Mouse (Mus musculus) heart, embryonic 10.5 days (tissue): ENCODE measurements around the gene Sult1b1. TPM values are rescaled to one million over a fixed set of nuclear protein-coding genes. Genes with fewer than 3 reads are reported as not detected.
"Not testable (repeated sequence)": the region's sequence is repeated elsewhere in the genome, so short reads cannot be mapped to it uniquely, and the experiment has no call there.

Source experiments
- DNase-seq: peaks from one replicate; pipeline ENCODE4 v3.0.0-alpha.2; 2017; ENCODE audit warnings: low spot score
- H3K27ac ChIP-seq: fragments of 300-500 bp; sonication (generic); 2 replicates; pipeline ENCODE4 v1.5.1; 2016; ENCODE audit warnings: mild to moderate bottlenecking
- H3K27me3 ChIP-seq: fragments of 300-500 bp; sonication (generic); 2 replicates; pipeline ENCODE4 v1.6.1; 2016; ENCODE audit warnings: mild to moderate bottlenecking; ENCODE audit not compliant: poor library complexity, insufficient read depth, severe bottlenecking
- H3K36me3 ChIP-seq: fragments of 300-500 bp; sonication (generic); 2 replicates; pipeline ENCODE4 v1.6.1; 2016; ENCODE audit warnings: mild to moderate bottlenecking, moderate library complexity
- H3K4me1 ChIP-seq: fragments of 300-500 bp; sonication (generic); 2 replicates; pipeline ENCODE4 v1.6.1; 2016; ENCODE audit warnings: mild to moderate bottlenecking
- H3K4me3 ChIP-seq: fragments of 300-500 bp; sonication (generic); 2 replicates; pipeline ENCODE4 v1.5.1; 2016; ENCODE audit warnings: mild to moderate bottlenecking, moderate library complexity
- H3K9me3 ChIP-seq: fragments of 300-500 bp; sonication (generic); 2 replicates; pipeline ENCODE4 v1.6.1; 2016; ENCODE audit warnings: mild to moderate bottlenecking, moderate library complexity
- WGBS: fragments of 180-500 bp; shearing (Covaris S2); methylation state at CpG from one replicate; pipeline ENCODE4 v1.1.7; 2016; 5-methylcytosine and 5-hydroxymethylcytosine counted together
- polyA plus RNA-seq: library from polyadenylated mRNA; unstranded; fragments of >200 nt; fragmentation: Nextera tagmentation; extraction: Ambion mirVana; gene quantifications from 2 replicates; pipeline ENCODE4 v1.2.1, GENCODE M21; 2016

The Sult1b1 gene
- polyA plus RNA-seq, result 0.18 TPM in 1 of 2 replicates, not detected in the other

DNA sequence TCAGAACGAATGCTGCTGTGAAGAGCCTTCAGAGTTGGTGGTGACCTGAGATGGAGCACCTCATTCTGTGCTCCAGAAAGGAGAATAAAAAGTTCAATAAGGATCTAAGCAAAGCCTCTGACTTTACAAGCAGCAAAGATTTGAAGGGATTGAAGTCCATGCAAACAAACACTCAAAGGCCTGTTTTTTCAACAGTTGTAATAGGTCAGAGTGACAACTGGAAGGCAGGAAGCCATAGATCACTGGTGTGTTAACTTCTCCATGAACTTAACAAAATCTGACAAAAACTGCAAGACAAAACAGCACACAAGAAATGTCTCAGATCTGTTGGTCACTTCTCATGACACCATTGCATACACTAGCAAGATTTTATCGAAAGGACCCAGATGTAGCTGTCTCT lies at the start of gene Sult1b1:
Gene Sult1b1, minus strand, starts transcription at position 85 of the 400 bp plus-strand sequence.
- Histone ChIP-seq H3K36me3 (no peaks in the 10 kb centered on the region), H3K4me3 (no peak within 1 kb of the TSS), H3K4me1 (no peaks in the 10 kb centered on the region), H3K9me3 (no peaks in the 10 kb centered on the region), H3K27me3 (no peaks in the 10 kb centered on the region), H3K27ac (no peak within 1 kb of the TSS)
- DNase-seq, result no peak
- 93% methylated on average over 2 of the region's 2 CpGs for WGBS

DNA sequence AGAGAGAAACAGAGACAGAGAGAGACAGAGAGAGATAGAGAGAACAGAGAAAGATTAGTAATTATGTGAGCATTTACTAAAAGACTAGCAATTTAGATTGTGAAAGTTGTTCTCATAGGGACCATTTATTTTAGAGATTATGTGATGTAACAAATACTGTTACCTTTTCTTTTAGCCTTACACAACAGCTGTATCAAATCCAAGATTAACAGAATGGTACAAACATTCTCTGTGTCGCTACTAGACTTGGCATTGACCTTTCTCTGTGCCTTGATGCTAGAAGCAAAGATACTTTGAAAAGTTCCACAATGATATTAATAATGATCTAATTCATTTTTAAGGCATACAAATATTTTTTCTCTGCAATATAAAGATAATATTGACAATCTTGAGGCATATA lies 42.4 kb upstream of the Sult1b1 start:
- Histone ChIP-seq H3K27ac (no peak overlapping the region), H3K27me3 (no peaks in the 10 kb centered on the region), H3K9me3 (no peaks in the 10 kb centered on the region), H3K4me3 (no peak overlapping the region), H3K4me1 (no peaks in the 10 kb centered on the region), H3K36me3 (no peaks in the 10 kb centered on the region)
- 76% methylated on average over 1 of the region's 1 CpGs for WGBS
- DNase-seq, result no peak

DNA sequence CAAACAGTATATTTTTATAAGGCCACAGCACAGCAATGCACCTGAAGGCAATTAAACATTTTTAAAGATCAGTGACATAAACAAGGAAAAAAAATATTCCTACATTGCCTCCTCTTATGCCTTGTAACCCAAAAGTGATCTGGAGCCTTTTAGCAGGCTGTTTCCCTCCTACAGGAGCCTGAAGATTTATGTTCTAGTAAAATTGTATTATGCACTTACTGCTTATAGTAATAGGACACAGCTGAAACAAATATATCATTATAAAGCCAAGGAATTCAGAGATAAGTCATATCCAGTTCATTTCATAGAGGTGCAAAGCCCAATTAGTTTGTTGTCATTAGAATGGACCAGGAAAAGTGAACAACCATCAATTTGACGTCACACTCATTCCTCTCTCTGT lies 36.2 kb upstream of the Sult1b1 start:
- H3K27ac ChIP-seq, result no peak overlapping the region
- H3K36me3 ChIP-seq, result no peaks in the 10 kb centered on the region
- no peaks in the 10 kb centered on the region for H3K27me3 ChIP-seq
- 71% methylated on average over 1 of the region's 1 CpGs for WGBS
- DNase-seq, result no peak
- no peaks in the 10 kb centered on the region for H3K9me3 ChIP-seq
- no peak overlapping the region for H3K4me3 ChIP-seq
- no peaks in the 10 kb centered on the region for H3K4me1 ChIP-seq

DNA sequence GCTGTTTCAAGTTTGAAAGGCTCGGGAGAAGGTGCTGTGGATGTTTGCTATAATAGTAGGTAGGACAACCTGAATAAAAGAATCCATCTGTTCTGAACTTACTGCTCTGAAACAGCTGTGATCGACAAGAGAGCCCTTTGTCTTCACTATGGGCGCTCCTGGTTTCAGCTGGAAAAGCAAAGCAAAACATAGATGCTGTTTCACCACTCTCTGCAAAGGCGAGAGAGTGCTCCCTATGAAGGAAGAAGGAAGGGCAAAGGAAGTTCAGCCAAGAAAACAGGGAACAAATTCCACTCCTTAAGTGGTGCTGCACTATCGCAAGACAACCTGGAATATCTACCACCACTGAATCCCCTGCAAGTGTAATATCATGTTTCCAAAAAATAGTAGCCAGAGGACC lies 35.5 kb upstream of the Sult1b1 start:
- H3K4me3 ChIP-seq, result no peak overlapping the region
- no peaks in the 10 kb centered on the region for H3K4me1 ChIP-seq
- 61% methylated on average over 5 of the region's 5 CpGs for WGBS

DNA sequence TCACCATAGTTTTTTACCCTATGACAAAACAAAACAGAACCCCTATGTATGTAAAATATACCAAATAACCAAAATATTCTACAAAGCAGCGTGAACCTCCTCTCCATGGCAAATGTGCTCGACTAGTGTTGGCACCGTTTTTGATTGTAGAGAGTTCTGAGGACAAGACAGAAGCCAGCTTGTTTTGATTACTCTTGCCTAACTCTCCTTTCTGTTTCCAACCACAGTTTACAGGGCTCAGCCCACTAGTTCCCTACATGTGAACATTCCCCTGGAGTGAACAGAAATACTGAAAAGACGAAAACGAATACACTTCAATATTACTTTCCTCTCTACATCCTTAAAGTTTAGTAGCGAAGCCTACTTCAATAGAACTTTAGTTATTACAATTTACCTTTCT lies 34.8 kb upstream of the Sult1b1 start:
- WGBS, result 83% methylated on average over 6 of the region's 6 CpGs

More for the DNA sequence above, 35.5 kb upstream of the Sult1b1 start:
- no peak overlapping the region for H3K27ac ChIP-seq
- DNase-seq, result no peak
- no peaks in the 10 kb centered on the region for H3K9me3 ChIP-seq
- H3K27me3 ChIP-seq, result no peaks in the 10 kb centered on the region
- H3K36me3 ChIP-seq, result no peaks in the 10 kb centered on the region

DNA sequence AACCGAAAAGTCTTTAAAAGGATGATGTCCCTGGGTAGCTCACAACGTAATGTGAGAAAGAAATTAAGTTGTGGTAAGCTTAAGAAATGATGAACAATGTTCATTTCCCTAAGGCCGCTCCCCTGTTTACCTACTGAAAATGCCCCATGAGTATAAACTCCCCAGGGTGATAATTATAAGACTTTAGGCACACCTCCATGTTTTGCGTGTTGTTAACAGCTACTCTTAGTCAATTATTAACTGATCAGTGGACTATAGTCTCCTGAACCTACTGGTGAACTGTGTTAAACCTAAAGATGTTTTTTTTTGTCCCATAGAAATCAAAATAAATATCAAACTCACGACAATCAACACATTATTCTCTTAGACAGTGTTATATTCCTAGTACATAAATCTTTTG lies 30.9 kb upstream of the Sult1b1 start, which contains the start of gene Sult1d1:
Gene Sult1d1, minus strand, starts transcription at position 183 of the 400 bp plus-strand sequence.
- WGBS, result 77% methylated on average over 5 of the region's 5 CpGs
- DNase-seq, result no peak
- no peak within 1 kb of the TSS for H3K27ac ChIP-seq
- no peaks in the 10 kb centered on the region for H3K9me3 ChIP-seq
- no peak within 1 kb of the TSS for H3K4me3 ChIP-seq
- H3K27me3 ChIP-seq, result no peaks in the 10 kb centered on the region
- H3K4me1 ChIP-seq, result no peaks in the 10 kb centered on the region
- H3K36me3 ChIP-seq, result no peaks in the 10 kb centered on the region

More for the DNA sequence above, 34.8 kb upstream of the Sult1b1 start:
- Histone ChIP-seq H3K4me1 (no peaks in the 10 kb centered on the region), H3K27me3 (no peaks in the 10 kb centered on the region), H3K27ac (no peak overlapping the region), H3K36me3 (no peaks in the 10 kb centered on the region), H3K4me3 (no peak overlapping the region), H3K9me3 (no peaks in the 10 kb centered on the region)
- no peak for DNase-seq

DNA sequence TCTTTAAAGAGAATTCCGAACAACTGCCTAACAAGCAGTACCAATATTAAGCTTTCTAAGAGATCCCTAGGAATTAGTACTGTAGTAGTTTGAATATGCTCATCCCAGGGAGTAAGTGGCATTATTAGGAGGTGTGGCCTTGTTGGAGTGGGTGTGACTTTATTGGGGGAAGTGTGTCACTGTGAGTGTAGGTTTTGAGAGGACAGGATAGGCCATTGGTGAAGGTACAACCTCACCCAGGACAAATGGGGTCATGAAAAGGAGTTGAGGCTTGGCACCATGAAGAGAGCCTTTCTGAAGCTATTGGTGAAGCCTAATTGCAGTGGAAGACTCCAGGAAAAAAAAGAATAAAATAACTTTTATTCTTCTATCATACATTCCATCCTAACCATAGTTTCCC lies 29.3 kb upstream of the Sult1b1 start:
- H3K9me3 ChIP-seq, result no peaks in the 10 kb centered on the region
- no peaks in the 10 kb centered on the region for H3K4me1 ChIP-seq
- H3K27ac ChIP-seq, result no peak overlapping the region
- WGBS, result 75% methylated on average over 1 of the region's 1 CpGs
- H3K27me3 ChIP-seq, result no peaks in the 10 kb centered on the region
- no peak for DNase-seq
- no peaks in the 10 kb centered on the region for H3K36me3 ChIP-seq
- no peak overlapping the region for H3K4me3 ChIP-seq

DNA sequence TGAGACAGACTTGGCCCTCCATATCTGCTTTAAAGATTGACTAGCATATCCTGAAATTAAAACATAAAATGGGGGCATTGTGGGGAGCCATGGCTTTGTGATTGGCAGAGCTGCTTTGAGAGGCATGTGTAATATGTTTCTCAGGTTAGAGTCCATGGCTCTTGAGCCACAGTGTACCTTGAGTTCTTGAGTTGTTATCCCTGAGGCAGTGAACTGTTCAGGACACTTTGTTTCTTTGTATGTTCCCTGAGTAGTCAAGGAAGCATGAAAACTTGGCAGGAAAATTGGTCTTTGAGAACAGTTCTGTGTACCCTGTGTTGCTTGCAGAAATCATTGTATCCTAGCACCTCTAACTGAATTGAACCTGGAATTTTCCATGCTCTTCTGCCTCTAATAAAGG lies 25.0 kb upstream of the Sult1b1 start:
- H3K27me3 ChIP-seq, result no peaks in the 10 kb centered on the region
- no peak overlapping the region for H3K4me3 ChIP-seq
- no peaks in the 10 kb centered on the region for H3K4me1 ChIP-seq
- H3K27ac ChIP-seq, result no peak overlapping the region
- DNase-seq, result no peak
- no peaks in the 10 kb centered on the region for H3K36me3 ChIP-seq
- H3K9me3 ChIP-seq, result no peaks in the 10 kb centered on the region

DNA sequence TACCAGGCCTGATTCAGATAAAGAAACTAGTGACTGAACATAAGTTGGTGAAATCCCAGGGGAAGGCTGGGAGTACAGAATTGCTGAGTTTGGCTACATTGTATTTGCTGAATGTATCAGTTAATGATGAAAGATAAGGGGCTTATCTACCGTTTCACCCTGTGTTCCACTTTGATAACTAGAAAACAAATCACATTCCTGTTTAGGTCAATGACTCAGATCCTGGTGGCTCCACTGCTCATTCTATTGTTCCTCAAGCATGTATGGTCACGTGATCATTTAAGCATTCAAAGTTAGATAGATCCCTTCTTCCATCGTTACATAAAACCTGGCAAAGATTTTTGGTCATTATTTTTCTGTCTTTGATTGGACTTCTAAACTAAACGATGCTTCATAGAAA lies 24.5 kb upstream of the Sult1b1 start:
- Histone ChIP-seq H3K4me3 (no peak overlapping the region), H3K4me1 (no peaks in the 10 kb centered on the region), H3K27me3 (no peaks in the 10 kb centered on the region), H3K36me3 (no peaks in the 10 kb centered on the region), H3K9me3 (no peaks in the 10 kb centered on the region), H3K27ac (no peak overlapping the region)
- 64% methylated on average over 4 of the region's 4 CpGs for WGBS
- DNase-seq, result no peak

DNA sequence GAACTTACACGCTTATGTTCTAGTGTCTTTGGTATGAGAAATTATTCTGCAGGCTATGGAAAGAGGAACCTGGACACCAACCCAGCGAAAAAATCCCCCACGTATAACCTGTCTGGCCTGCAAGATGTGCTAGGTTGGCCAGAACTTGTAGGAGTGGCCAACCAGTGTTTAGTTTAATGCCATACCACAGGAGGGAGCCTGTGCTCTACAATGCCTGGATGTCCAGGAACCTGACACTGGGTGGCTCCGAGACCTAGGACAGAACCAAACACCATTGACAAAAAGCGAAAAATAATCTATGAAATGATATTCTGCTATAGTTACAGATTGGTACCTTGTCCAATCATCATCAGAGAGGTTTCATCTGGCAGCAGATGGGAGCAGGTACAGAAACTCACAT lies 22.1 kb upstream of the Sult1b1 start:
- Histone ChIP-seq H3K27me3 (no peaks in the 10 kb centered on the region), H3K4me3 (no peak overlapping the region), H3K4me1 (no peaks in the 10 kb centered on the region), H3K27ac (no peak overlapping the region), H3K9me3 (no peaks in the 10 kb centered on the region), H3K36me3 (no peaks in the 10 kb centered on the region)
- 64% methylated on average over 5 of the region's 5 CpGs for WGBS
- no peak for DNase-seq

DNA sequence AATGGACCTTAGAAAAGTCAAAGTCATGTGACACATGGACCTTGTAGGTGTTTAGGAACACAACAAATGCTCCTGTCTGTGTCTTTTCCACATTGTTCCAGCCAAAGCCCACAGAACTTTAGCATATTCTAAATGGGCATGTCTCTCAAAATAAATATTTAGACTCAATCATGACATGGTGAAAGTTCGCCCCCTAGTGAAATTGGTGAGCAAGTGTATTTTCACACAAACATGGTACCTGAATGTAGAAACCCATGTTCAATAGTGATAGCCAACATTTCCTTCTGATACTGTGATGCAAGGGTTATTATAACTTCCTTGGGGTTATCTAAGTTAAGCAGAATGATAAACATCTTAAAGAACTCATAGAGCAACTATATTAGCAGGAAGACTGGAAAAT lies 12.9 kb upstream of the Sult1b1 start:
- no peaks in the 10 kb centered on the region for H3K36me3 ChIP-seq
- H3K4me3 ChIP-seq, result no peak overlapping the region
- 27% methylated on average over 1 of the region's 1 CpGs for WGBS
- no peaks in the 10 kb centered on the region for H3K4me1 ChIP-seq
- no peak overlapping the region for H3K27ac ChIP-seq
- no peaks in the 10 kb centered on the region for H3K27me3 ChIP-seq
- DNase-seq, result no peak
- no peaks in the 10 kb centered on the region for H3K9me3 ChIP-seq

DNA sequence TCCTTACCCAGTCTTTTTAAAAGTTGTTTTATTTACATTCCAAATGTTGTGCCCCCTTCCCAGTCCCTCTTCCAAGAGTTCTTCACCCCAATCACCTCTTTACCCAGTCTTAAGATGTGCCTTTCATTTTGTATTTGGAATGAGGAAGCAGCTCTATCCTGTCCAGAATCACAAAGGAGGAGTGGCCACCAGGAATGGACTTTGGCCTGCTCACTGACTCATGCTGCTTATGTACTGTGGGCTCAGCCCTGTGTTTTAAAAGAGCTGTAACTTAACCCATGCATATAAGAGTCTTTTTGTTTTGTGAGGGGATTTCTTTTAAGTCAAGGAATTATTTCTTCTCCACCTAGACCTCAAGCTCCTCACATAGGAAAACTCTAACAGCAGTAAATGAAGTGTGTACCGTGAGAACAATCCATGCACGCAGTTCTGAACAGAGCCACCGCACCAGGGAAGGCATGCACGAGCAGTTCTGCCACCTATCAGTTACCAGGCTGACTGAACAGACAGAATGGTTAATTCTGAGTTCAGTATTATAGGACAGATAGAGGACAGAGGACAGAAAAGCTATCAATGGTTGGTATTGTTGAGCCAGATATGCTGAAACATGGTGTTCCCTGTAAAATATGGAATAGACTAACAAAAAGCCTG lies 1.9 kb downstream of the Sult1b1 start:
- H3K36me3 ChIP-seq, result no peaks in the 10 kb centered on the region
- no peaks in the 10 kb centered on the region for H3K27me3 ChIP-seq
- no peak overlapping the region for H3K4me3 ChIP-seq
- H3K4me1 ChIP-seq, result no peaks in the 10 kb centered on the region
- H3K9me3 ChIP-seq, result no peaks in the 10 kb centered on the region
- 81% methylated on average over 4 of the region's 4 CpGs for WGBS
- no peak overlapping the region for H3K27ac ChIP-seq
- DNase-seq, result no peak

DNA sequence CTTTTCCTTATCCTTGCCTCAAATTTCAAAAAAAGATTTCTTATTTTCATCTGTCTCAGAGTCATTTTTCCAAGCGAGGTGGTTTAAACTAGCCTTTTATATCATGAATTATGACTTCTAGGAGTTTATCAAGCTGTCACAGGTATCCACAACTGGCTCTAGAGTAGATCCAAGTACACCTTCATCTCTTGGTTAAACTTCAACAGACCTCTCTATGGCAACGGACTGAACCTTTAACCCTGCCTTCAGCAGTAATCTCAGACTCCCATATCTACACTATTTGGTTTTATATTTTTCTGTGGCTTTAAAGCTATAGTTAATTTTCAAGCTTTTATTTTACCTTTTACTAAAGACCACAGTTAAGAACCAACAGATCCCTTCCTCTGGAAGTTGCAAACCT lies 5.7 kb downstream of the Sult1b1 start:
- no peak overlapping the region for H3K4me3 ChIP-seq
- H3K9me3 ChIP-seq, result no peaks in the 10 kb centered on the region
- H3K36me3 ChIP-seq, result no peaks in the 10 kb centered on the region
- 60% methylated on average over 2 of the region's 2 CpGs for WGBS
- H3K27me3 ChIP-seq, result no peaks in the 10 kb centered on the region
- no peaks in the 10 kb centered on the region for H3K4me1 ChIP-seq
- no peak overlapping the region for H3K27ac ChIP-seq
- no peak for DNase-seq

DNA sequence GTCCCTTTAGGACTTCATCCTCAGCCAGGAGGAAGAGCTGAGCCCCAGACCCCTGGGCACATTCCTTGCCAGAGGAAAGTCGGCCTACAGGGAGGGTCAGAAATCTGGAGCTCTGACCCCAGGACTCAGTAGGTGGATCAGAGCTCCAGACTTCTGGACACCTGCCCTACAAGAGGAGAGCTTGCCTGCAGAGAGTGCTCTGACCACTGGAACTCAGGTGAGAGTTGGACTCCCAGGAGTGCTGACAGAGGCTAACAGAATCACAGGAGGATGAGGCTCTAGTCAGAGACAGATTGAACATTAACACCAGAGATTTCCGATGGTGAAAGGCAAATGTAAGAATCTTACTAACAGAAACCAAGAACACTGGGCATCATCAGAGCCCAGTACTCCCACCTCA lies 14.4 kb downstream of the Sult1b1 start:
- not testable (repeated sequence) for H3K27me3 ChIP-seq, H3K4me1 ChIP-seq, H3K36me3 ChIP-seq, H3K9me3 ChIP-seq, H3K27ac ChIP-seq, DNase-seq, H3K4me3 ChIP-seq
- 83% methylated on average over 2 of the region's 2 CpGs for WGBS
